Mouse (Mus musculus) adrenal gland, postnatal 25 days (tissue): Measurements from ENCODE around the gene Tbc1d13. TPM values are rescaled to one million over a fixed set of nuclear protein-coding genes. Genes with fewer than 3 reads are reported as not detected.
"Not testable (repeated sequence)": the region's sequence is repeated elsewhere in the genome, so short reads cannot be mapped to it uniquely, and the experiment has no call there.

Experiments used
- DNase-seq: peaks from one replicate; pipeline ENCODE4 v3.0.0; 2021; ENCODE audit warnings: mixed read lengths
- total RNA-seq: library from RNA; stranded (reverse); gene quantifications from 2 replicates; pipeline ENCODE4 v1.2.3, GENCODE M21; 2021

The Tbc1d13 gene
- total RNA-seq, 1 experiment from 2014 or later, result 71.3 TPM

- not testable (repeated sequence) for DNase-seq
These were observed 45.2 kb downstream of the Tbc1d13 start for GRCm38 (mm10) chr2:30178711-30179110.

- DNase-seq, result no peak
These were observed 48.9 kb downstream of the Tbc1d13 start for GRCm38 (mm10) chr2:30182424-30182823.

GRCm38 (mm10) chr2:30183721-30184120 is 50.2 kb downstream of the Tbc1d13 start:
- DNase-seq, result no peak

GRCm38 (mm10) chr2:30185276-30185675 is 51.7 kb downstream of the Tbc1d13 start:
- no peak for DNase-seq

GRCm38 (mm10) chr2:30185681-30186080 is 52.1 kb downstream of the Tbc1d13 start:
- DNase-seq, result no peak

- no peak for DNase-seq
These were observed 58.4 kb downstream of the Tbc1d13 start for GRCm38 (mm10) chr2:30191790-30192580.

GRCm38 (mm10) chr2:30194656-30195055 is 61.1 kb downstream of the Tbc1d13 start:
- no peak for DNase-seq

- no peak for DNase-seq
These were observed 64.5 kb downstream of the Tbc1d13 start for GRCm38 (mm10) chr2:30198021-30198420.

GRCm38 (mm10) chr2:30199984-30200383 is 66.4 kb downstream of the Tbc1d13 start:
- DNase-seq, result no peak

GRCm38 (mm10) chr2:30200388-30200925 is 66.9 kb downstream of the Tbc1d13 start:
- DNase-seq, result no peak

Other genes starting within 250 kb of the Tbc1d13 start
- gene Odf2, start 244.5 kb upstream of the Tbc1d13 start, total RNA-seq, result 51.0 and 66.3 TPM in 2 replicates
- 39.1 and 41.9 TPM in 2 replicates for gene Gle1, start 198.3 kb upstream of the Tbc1d13 start, total RNA-seq
- gene Sptan1, start 168.2 kb upstream of the Tbc1d13 start, total RNA-seq, result 206 and 225 TPM in 2 replicates
- 18.5 and 26.6 TPM in 2 replicates for gene Wdr34, start 84.9 kb upstream of the Tbc1d13 start, total RNA-seq
- 244 and 253 TPM in 2 replicates for gene Set, start 76.4 kb upstream of the Tbc1d13 start, total RNA-seq
- 7.6 and 8.6 TPM in 2 replicates for gene Pkn3, start 56.1 kb upstream of the Tbc1d13 start, total RNA-seq
- gene Zdhhc12, start 40.1 kb upstream of the Tbc1d13 start, total RNA-seq, result 26.0 and 27.4 TPM in 2 replicates
- gene Zer1, start 9.2 kb upstream of the Tbc1d13 start, total RNA-seq, result 40.0 and 51.7 TPM in 2 replicates
- 29.5 and 34.8 TPM in 2 replicates for gene Endog, start 37.7 kb downstream of the Tbc1d13 start, total RNA-seq
- gene Spout1, start 44.7 kb downstream of the Tbc1d13 start, total RNA-seq, result 25.9 and 28.7 TPM in 2 replicates
- gene Kyat1, start 72.1 kb downstream of the Tbc1d13 start, total RNA-seq, result 25.7 and 28.7 TPM in 2 replicates
- gene Lrrc8a, start 104.0 kb downstream of the Tbc1d13 start, total RNA-seq, result 51.1 and 52.2 TPM in 2 replicates
- 1.5 and 2.9 TPM in 2 replicates for gene Gm28035, start 106.8 kb downstream of the Tbc1d13 start, total RNA-seq
- gene Phyhd1, start 132.5 kb downstream of the Tbc1d13 start, total RNA-seq, result 9.6 and 18.1 TPM in 2 replicates
- gene Gm28038, start 147.3 kb downstream of the Tbc1d13 start, total RNA-seq, result not detected in 2 replicates
- 39.7 and 47.3 TPM in 2 replicates for gene Dolk, start 152.6 kb downstream of the Tbc1d13 start, total RNA-seq
- gene Nup188, start 152.7 kb downstream of the Tbc1d13 start, total RNA-seq, result 38.0 and 38.9 TPM in 2 replicates
- gene Sh3glb2, start 225.6 kb downstream of the Tbc1d13 start, total RNA-seq, result 90.0 and 111 TPM in 2 replicates
- 65.4 and 83.5 TPM in 2 replicates for gene Miga2, start 230.5 kb downstream of the Tbc1d13 start, total RNA-seq